Mouse (Mus musculus) G1E (cell line): ENCODE data around the gene Zfp296.

Experiments
- CTCF ChIP-seq: IDR thresholded peaks from 2 replicates; pipeline ENCODE4 v1.5.1; 2012; ENCODE audit warnings: low read depth, low read length, inconsistent platforms, mixed read lengths
- GATA1 ChIP-seq: IDR thresholded peaks from 2 replicates; pipeline ENCODE4 v1.6.1; 2012; ENCODE audit warnings: borderline replicate concordance, low read length, inconsistent platforms, mixed read lengths
- POLR2AphosphoS5 ChIP-seq: IDR thresholded peaks from 2 replicates; pipeline ENCODE4 v1.6.1; 2012; ENCODE audit warnings: low read depth, low read length, inconsistent platforms; ENCODE audit not compliant: insufficient replicate concordance
- TAL1 ChIP-seq: conservative IDR thresholded peaks from 2 replicates; pipeline ENCODE4 v1.6.1; 2012; ENCODE audit warnings: low read depth, low read length, inconsistent platforms, mixed read lengths

- TF ChIP-seq CTCF (no peak), GATA1 (no peak), TAL1 (no peak), POLR2AphosphoS5 (no peak)
Measured at GRCm38 (mm10) chr7:19531077-19531476, 46.0 kb upstream of the Zfp296 start.
